ENCODE assay signal across 48 mouse cellular contexts in genomic region chr16:43672697-43673096, GRCm38 (mm10). TPM values are rescaled to one million over a fixed set of nuclear protein-coding genes. Genes with fewer than 3 reads are reported as not detected.
"Had no signal": no experiment of that assay in that cellular context is flagged by ENCODE, and none has a peak within 500 bp of the region (broad histone marks: within the 10 kb centered on the region; RNA-seq: fewer than 3 reads in every experiment).

No protein-coding gene starts in this region.

- H3K27ac ChIP-seq: heart, embryonic 10.5 days; heart, embryonic 13.5 days; heart, embryonic 15.5 days; hindbrain, embryonic 10.5 days; hindbrain, embryonic 12.5 days; hindbrain, embryonic 13.5 days; hindbrain, embryonic 14.5 days; hindbrain, embryonic 15.5 days; hindbrain, postnatal 0 days; intestine, embryonic 15.5 days; kidney, embryonic 15.5 days; kidney, postnatal 0 days; layer of hippocampus, adult 2 months had no signal

- H3K4me2 ChIP-seq: heart, embryonic 11.5 days; heart, embryonic 12.5 days; heart, embryonic 13.5 days; heart, embryonic 15.5 days; hindbrain, embryonic 12.5 days; hindbrain, embryonic 13.5 days; hindbrain, embryonic 14.5 days; hindbrain, embryonic 15.5 days; intestine, embryonic 15.5 days; kidney, embryonic 15.5 days had no signal

- DNase-seq: heart, postnatal 10 days; heart, postnatal 14 days; heart, postnatal 36 days; heart, postnatal 4 days; kidney, adult 11 months; kidney, adult 18-20 months; kidney, adult 2 months; kidney, adult 8-10 months; kidney, adult 9 months; kidney, postnatal 10 days; kidney, postnatal 14 days; kidney, postnatal 25 days; kidney, postnatal 36 days; kidney, postnatal 4 days; layer of hippocampus, adult 9-11 months; layer of hippocampus, postnatal 36 days had no signal

- H3K4me3 ChIP-seq: heart, embryonic 10.5 days; heart, embryonic 12.5 days; heart, embryonic 13.5 days; heart, embryonic 15.5 days; hindbrain, embryonic 10.5 days; hindbrain, embryonic 12.5 days; hindbrain, embryonic 13.5 days; hindbrain, embryonic 15.5 days; intestine, embryonic 15.5 days; kidney, embryonic 15.5 days; layer of hippocampus, adult 2 months had no signal

- ATAC-seq: hindbrain, embryonic 16.5 days; hindbrain, postnatal 0 days; inflammation-experienced regulatory T-cells, adult 6 months; intestine, embryonic 15.5 days; intestine, embryonic 16.5 days; intestine, postnatal 0 days had no signal

- H3K4me1 ChIP-seq: heart, embryonic 10.5 days; heart, embryonic 12.5 days; heart, embryonic 13.5 days; heart, embryonic 15.5 days; hindbrain, embryonic 10.5 days; hindbrain, embryonic 12.5 days; hindbrain, embryonic 13.5 days; hindbrain, embryonic 15.5 days; intestine, embryonic 15.5 days; kidney, embryonic 15.5 days had no signal

- H3K36me3 ChIP-seq: heart, embryonic 10.5 days; heart, embryonic 12.5 days; heart, embryonic 13.5 days; heart, embryonic 15.5 days; hindbrain, embryonic 10.5 days; hindbrain, embryonic 12.5 days; hindbrain, embryonic 13.5 days; hindbrain, embryonic 15.5 days; intestine, embryonic 15.5 days; kidney, embryonic 15.5 days had no signal

- H3K9ac ChIP-seq: heart, embryonic 12.5 days; heart, embryonic 13.5 days; heart, embryonic 15.5 days; hindbrain, embryonic 12.5 days; hindbrain, embryonic 13.5 days; hindbrain, embryonic 14.5 days; hindbrain, embryonic 15.5 days; intestine, embryonic 15.5 days; kidney, embryonic 15.5 days had no signal

- H3K9me3 ChIP-seq: heart, embryonic 10.5 days; heart, embryonic 12.5 days; heart, embryonic 13.5 days; heart, embryonic 15.5 days; hindbrain, embryonic 10.5 days; hindbrain, embryonic 12.5 days; hindbrain, embryonic 13.5 days; hindbrain, embryonic 15.5 days; intestine, embryonic 15.5 days; kidney, embryonic 15.5 days had no signal

- H3K27me3 ChIP-seq: heart, embryonic 12.5 days; heart, embryonic 13.5 days; heart, embryonic 15.5 days; hindbrain, embryonic 12.5 days; hindbrain, embryonic 13.5 days; hindbrain, embryonic 15.5 days; intestine, embryonic 15.5 days; kidney, embryonic 15.5 days had no signal

RNA-seq across cellular contexts. Expression of gene Tigit, which starts 8.8 kb away (rescaled TPM):
- total RNA-seq: heart, postnatal 10 days; heart, postnatal 14 days; heart, postnatal 25 days; heart, postnatal 36 days; heart, postnatal 4 days; hematopoietic stem cell, adult 5-6 weeks; hindbrain, postnatal 0 days; layer of hippocampus, adult 18-20 months; layer of hippocampus, adult 2 months; layer of hippocampus, adult 8-10 months; layer of hippocampus, postnatal 10 days; layer of hippocampus, postnatal 14 days; layer of hippocampus, postnatal 25 days; layer of hippocampus, postnatal 36 days had no signal
- polyA plus RNA-seq: heart, embryonic 10.5 days; heart, embryonic 11.5 days; heart, embryonic 12.5 days; heart, embryonic 13.5 days; heart, embryonic 14.5 days; heart, embryonic 15.5 days; heart, postnatal 0 days; hindbrain, embryonic 10.5 days; hindbrain, embryonic 11.5 days; hindbrain, embryonic 12.5 days; hindbrain, embryonic 13.5 days; hindbrain, embryonic 14.5 days; hindbrain, embryonic 15.5 days; hindbrain, embryonic 16.5 days; intestine, embryonic 14.5 days; intestine, embryonic 15.5 days; intestine, embryonic 16.5 days; intestine, postnatal 0 days; kidney, embryonic 14.5 days; kidney, embryonic 15.5 days; kidney, embryonic 16.5 days; kidney, postnatal 0 days had no signal
